Mouse (Mus musculus): ENCODE measurements around the gene Rnf17.

Rnf17 gene

GRCm38 (mm10) chr14:56506743-56507142, 104.4 kb downstream of the Rnf17 start:
- no peak for DNase-seq (ENCODE audit: low spot score in 2 of 2)

DNA sequence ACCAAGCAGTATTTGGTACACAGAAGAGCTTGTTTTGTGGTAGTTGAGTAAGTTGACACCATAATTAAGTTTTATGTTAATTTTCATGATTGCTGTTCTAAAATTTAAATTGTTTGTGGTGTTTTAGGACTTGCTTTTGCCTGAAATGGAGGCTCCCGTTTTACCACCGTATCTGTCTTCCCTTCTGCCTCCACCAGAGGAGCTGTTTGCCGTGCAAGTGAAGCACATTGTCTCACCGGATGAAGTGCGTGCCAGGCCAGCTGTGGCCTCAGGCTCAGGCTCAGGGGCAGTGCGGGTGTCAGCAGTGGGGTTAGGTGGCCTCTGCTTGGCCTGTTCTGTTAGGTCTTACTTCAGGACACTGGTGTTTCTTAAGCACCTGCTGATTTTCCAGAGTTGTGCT, 109.7 kb downstream of the Rnf17 start:
- DNase-seq (ENCODE audit: low spot score in 2 of 2), result no peak

DNA sequence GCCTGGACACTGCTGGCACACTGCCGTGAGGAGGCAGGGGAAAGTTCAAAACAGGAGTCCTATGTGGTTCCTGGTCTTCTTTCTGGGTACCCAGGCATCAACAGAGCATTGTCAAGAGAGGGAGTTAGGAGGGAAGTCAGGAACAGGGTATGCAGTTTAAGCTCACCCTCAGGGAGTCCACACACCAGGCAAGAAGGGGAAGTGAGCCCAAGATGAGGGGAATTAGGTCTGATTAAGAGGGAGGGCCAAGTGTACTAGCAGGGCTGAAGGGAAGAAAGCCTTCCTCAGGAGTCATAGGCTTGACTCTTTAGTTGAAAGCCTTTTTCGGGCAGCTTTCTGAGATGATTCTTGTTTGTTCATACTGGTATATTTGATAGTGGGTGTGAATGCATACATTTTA, 112.4 kb downstream of the Rnf17 start:
- no peak for DNase-seq (ENCODE audit: low spot score in 2 of 2)

- DNase-seq (ENCODE audit: low spot score in 2 of 2), result no peak
Measured at GRCm38 (mm10) chr14:56530788-56531187, 128.4 kb downstream of the Rnf17 start.

- DNase-seq (ENCODE audit: low spot score in 2 of 2), result no peak
Measured at GRCm38 (mm10) chr14:56544946-56545345, 142.6 kb downstream of the Rnf17 start.

DNA sequence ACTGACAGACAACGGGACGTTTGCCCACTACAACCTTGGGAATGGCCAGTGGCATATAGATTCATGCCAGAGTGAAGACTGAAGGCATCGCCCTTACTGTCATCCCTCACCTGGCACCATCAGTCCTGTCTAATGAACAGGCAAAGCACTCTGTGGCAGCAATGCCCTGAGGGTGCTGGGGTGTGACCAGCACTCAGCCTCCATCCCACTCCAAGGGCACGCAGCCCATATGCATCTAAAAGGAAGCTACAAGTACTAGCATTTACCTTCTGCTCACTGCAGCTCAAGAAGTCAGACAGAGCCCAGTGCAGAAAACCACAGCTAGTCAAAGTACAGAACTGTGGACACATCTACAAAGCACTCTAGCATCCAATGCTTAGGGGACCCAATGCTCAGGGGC, 143.1 kb downstream of the Rnf17 start:
- DNase-seq (ENCODE audit: low spot score in 2 of 2), result no peak

GRCm38 (mm10) chr14:56550960-56551359, 148.6 kb downstream of the Rnf17 start:
- DNase-seq (ENCODE audit: low spot score in 2 of 2), result no peak

DNA sequence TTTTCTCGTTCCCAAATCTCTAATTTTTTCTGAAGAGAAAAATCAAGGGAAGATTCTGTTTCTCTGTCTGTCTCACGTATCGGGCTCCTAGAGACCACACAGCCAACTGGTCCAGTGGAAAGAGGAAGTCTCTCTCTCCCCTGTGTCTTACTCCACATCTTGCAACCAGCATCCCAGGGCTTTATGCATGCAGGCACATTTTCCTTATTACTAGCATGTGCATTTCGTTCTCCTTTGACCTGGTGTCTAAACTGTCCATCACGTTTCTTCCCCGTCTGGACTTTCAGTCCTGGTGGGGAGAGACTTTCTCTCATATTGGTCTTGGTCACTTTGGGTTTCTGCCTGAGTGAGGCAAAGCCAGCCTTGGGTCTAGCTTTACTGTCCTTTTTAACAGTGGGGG, 150.5 kb downstream of the Rnf17 start:
- DNase-seq (ENCODE audit: low spot score in 2 of 2), result no peak

- no peak for DNase-seq (ENCODE audit: low spot score in 2 of 2)
Measured at GRCm38 (mm10) chr14:56553331-56553730, 150.9 kb downstream of the Rnf17 start.

DNA sequence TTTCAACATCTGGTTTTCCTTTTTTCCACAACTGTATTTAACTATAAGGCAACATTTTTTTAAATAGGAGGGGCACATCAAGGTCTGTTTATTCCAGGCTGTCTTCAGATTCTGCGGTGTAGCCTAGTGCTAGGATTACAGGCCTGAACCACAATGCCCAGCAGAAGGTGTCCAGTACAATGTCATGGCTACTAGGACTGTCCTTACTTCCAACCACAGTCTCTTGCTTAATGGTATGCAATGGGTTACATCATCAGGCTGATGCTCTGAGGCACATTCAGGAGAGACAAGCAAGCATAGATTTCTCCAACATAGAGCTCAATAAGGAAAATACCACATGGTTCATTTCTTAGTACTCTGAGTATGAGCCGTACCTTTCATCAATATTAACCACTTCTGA, 152.3 kb downstream of the Rnf17 start:
- no peak for DNase-seq (ENCODE audit: low spot score in 2 of 2)

GRCm38 (mm10) chr14:56559134-56559533, 156.8 kb downstream of the Rnf17 start:
- no peak for DNase-seq (ENCODE audit: low spot score in 2 of 2)

- DNase-seq (ENCODE audit: low spot score in 2 of 2), result no peak
Measured at GRCm38 (mm10) chr14:56567476-56567875, 165.1 kb downstream of the Rnf17 start.

GRCm38 (mm10) chr14:56569041-56569440, 166.7 kb downstream of the Rnf17 start:
- no peak for DNase-seq (ENCODE audit: low spot score in 2 of 2)

DNA sequence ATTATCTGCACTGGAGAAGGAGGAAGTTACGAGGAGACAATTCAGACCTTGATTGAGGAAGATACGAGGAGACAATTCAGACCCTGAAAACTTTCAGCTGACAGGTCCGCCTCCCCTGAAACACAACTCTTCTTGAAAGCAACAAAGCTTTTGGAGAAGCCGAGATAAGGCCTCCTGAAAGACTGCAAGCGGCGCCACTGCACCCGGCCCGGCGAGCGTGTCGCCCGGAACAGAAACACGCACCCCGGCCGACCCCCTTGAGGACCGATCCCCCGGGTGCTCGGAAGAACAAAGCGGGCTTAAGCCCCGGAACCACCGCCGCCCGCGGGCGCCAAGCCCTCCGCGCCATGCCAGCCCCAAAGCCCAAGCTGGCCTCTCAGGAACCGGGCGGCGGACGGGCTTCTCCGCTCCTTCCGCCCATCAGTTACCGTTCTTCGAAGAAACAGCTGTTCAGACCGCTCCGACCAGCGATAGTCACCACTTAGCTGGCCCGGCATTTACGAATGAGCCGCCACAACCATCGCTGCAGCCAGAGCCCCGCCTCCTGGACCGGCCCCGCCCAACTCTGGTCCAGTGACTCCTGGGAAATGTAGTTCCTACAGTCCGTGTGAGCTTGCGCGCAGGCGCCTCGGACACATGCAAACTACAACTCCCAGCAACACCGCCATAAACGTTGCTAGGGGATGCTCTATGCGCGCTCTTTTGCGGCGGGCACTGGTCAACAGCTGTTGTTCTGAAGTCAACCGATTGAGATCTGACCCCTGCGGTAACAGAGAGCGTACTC, 169.1 kb downstream of the Rnf17 start:
- DNase-seq (ENCODE audit: low spot score in 2 of 2), result peak; percentile 93 to 94

- no peak for DNase-seq (ENCODE audit: low spot score in 2 of 2)
Measured at GRCm38 (mm10) chr14:56572546-56572945, 170.2 kb downstream of the Rnf17 start.
